Mouse (Mus musculus) brain, embryonic 14.5 days (tissue): ENCODE data around the gene Syne2. TPM values are rescaled to one million over a fixed set of nuclear protein-coding genes. Genes with fewer than 3 reads are reported as not detected.

ENCODE experiments used
- DNase-seq: peaks from one replicate; pipeline ENCODE4 v3.0.0-alpha.2; 2011; ENCODE audit warnings: low read depth
- CTCF ChIP-seq: fragments of 200-500 bp; IDR thresholded peaks from 2 replicates; pipeline ENCODE4 v1.5.1; 2012; ENCODE audit warnings: inconsistent platforms, mild to moderate bottlenecking, moderate library complexity, borderline replicate concordance; ENCODE audit not compliant: insufficient read depth, insufficient read length; ENCODE audit errors: extremely low read depth
- POLR2A ChIP-seq: fragments of 200-500 bp; IDR thresholded peaks from 2 replicates; pipeline ENCODE4 v1.6.1; 2012; ENCODE audit warnings: mild to moderate bottlenecking, inconsistent platforms, borderline replicate concordance; ENCODE audit not compliant: poor library complexity, insufficient read depth, insufficient read length, severe bottlenecking; ENCODE audit errors: extremely low read depth
- polyA plus RNA-seq: library from polyadenylated mRNA; depleted of rRNA; stranded (reverse); fragments of >200 nt; gene quantifications from 2 replicates; pipeline ENCODE4 v1.2.3, GENCODE M21; 2012

The Syne2 gene
- polyA plus RNA-seq, 1 experiment: 72.9 TPM

- TF ChIP-seq POLR2A: no peak
- TF ChIP-seq CTCF: no peak
Observed at GRCm38 (mm10) chr12:75814551-75814950, 3.4 kb upstream of the Syne2 start.

DNA sequence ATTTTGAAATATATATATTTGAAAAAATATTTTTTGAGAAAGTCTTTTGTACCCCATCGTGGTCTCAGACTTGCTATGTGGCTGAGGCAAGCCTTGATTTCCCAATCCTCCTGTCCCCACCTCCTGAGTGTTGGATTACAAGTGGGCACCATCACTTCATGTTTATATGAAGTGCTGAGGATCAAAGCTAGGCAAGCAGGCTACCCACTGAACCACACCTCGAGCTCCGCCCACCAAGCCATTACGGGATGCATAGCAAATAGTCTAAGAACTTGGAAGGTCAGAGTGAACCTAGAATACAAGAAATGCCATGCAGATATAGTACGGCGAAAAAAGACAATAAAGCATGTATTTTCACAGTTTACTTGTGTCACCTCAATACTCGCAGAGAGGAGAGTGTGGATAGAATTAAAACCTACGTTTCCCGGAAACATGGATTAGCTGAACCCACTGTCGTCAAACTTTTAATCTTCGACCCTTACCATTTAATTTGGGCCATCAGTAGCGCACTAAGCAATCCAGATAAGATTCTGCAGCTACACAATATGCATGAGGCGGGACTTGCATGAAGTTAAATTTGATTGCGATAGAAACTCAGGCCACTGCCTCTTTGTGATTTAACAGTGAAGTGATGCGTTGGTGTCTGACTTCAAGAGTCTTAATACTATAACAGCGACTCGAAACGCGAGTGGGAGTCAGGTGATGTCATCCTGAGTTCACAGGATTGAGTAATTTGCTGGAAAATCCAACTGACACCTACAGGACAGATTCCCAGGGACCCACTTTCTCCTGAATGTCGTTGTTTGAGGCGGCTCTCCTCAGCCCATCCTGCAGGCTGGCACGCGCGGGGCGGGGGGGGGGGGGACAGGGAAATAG lies 715 bp upstream of the Syne2 start:
- peak; percentile 32 for DNase-seq
- TF ChIP-seq CTCF (no peak), POLR2A (no peak)

More at GRCm38 (mm10) chr12:75814551-75814950, 3.4 kb upstream of the Syne2 start:
- no peak for DNase-seq

DNA sequence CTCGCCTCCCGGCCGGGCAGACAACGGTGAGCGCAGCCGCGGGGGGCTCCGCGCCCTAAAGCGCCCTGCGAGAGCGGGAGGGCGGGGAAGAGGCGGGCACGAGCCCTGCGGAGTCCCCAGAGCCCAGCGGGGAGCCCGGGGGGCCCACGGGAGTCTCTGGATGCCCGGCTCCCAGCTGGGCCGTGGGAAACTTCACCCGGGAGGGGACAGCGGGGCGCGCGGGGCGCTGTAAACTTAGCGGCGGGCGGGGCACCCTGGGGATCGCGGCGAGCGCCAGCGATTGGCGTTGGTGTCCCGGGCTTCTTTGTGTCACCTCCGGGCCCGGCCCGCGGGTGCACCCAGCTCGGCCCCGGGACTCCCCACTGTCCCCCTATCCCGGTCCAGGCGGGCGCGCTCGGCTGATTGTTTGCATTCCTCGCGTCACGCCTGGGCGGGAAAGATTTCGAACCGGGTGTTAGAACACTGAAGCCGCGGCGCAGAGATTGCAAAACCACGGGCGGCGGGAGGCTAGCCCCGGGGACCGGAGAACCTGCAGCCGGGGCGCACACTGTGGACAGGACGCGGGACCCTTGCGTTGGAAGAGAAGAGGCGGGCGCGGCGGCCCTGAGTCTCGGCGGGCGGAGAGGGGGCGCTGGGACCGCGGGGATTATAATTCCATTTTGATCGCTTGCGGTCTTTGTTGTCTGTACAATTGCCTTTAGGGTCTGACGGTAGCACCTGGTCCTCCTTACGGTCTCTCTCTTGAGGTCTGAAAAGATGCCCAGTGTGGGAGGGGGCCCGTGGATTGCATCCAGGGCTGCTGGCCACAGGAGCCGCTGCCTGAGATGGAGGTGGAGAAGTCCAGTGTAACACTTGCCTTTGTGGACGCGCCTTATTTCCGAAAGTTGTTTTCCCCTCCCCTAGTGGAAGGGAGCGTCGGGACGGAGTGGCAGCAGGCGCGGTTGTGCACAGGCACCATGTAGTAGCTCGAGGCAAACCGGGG lies 810 bp downstream of the Syne2 start:
- TF ChIP-seq CTCF (no peak), POLR2A (no peak)
- DNase-seq: peak; percentile 78

DNA sequence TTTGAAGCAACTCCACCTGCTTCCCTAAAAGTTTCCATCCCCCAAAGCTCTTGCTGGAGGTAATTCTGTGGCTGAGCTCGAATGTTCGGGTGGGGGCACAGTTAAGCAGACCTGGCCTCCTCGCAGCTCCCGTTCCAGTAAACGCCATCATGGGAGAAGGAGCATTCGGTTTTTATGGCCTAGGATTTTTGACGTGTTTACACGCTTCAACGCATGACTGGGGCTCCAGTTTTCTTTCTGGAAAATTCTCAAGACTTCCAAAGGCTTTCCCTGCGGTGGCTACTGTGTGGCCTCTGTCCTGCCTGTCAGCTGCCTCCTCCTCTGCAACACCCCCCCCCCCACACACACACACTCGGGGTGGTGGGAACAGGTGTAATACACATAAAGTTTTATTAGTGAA lies 1.5 kb downstream of the Syne2 start:
- DNase-seq: no peak
- TF ChIP-seq CTCF: no peak

DNA sequence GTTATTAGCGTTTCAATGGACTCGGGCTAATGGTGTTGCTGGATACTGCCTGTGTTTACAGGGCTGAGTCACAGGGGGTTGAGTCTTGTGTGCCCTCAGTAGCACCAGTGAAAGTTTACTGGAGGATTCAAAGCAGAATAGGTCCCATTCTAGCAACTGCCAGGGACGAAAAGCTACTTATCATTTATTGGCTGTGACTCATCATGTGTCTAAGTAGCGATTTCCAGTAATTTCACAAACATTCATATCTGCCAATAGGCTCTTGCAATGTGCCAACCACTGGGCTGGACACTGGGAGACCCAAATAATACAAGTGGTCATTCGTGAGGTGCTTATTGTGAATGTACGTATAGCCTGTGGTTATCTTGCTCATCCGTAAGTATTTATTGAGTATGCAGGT lies 2.3 kb downstream of the Syne2 start:
- no peak for DNase-seq
- TF ChIP-seq CTCF (no peak), POLR2A (no peak)

GRCm38 (mm10) chr12:75822122-75822521 lies 4.2 kb downstream of the Syne2 start:
- DNase-seq: no peak
- TF ChIP-seq POLR2A: no peak

- no peak for TF ChIP-seq CTCF
- TF ChIP-seq POLR2A: no peak
- no peak for DNase-seq
Observed at GRCm38 (mm10) chr12:75823475-75823874, 5.5 kb downstream of the Syne2 start.

DNA sequence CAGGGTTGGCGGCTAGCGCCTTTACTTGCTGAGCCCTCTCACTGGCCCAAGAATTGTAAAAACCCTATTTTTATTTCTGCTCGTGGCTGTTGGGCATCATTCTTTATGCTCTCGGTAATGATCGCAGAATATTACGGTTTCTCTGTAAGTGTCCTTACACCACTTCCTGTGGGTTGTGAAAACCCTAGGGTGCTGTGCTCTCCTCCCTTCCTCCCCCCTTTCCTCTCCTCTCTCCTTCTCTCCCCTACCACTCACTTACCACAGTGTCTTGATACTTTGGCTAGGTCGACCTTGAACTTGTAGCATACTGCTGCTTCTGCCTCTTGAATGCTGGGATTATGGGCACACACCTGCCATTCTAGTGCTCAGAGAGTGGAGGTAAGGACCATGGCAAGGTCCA lies 7.5 kb downstream of the Syne2 start:
- no peak for TF ChIP-seq CTCF
- TF ChIP-seq POLR2A: no peak
- no peak for DNase-seq

DNA sequence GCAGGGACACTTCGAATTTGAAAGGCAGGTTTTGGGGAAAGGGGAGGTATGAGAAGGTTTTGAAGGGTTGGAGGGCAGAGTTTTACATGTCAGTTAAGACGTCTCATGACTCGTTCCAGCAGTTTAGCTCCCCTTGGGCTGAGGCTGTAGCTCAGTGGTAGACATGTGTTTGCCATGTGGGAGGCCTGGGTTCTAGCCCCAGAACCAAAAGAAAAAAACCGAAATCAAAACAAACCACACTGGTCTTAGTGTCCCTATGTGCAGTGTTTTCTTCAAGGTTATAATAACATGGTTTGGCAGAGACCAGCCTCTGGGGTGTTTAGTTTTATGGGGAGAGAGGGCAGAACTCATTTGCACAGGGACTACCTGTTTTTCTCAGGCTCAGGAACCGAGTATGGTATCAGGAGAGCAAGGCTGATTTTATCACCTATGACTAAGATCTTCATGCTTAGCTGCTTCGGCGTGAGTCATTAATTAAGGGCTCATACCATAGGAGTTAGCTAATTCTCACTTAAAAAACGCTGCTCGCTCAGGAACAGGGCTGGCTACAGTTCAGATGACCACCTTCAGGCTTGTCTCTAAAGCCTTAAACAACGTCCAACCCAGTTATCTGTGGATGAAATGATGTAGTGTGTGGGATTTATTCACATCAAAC lies 8.9 kb downstream of the Syne2 start:
- DNase-seq: peak; percentile 16
- no peak for TF ChIP-seq CTCF
- TF ChIP-seq POLR2A: no peak

DNA sequence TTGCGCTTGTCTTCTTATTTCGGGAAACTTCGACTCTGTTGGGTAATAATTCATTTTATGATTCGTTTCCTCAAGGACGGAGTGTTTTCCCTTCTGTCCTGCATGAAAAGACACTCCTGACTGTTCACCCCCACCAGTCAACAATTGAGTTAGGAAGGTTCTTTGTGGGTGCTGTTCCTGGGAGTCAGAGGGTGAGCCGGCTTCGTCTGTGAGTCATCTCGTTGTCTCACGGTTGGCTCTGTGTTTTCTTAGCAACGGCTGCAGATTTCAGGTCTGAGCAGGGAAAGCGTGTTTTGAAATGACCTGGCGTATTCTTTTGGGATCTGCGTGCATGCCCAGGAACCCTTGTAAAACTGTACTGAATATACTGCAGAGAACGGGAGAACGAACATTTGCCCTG lies 9.8 kb downstream of the Syne2 start:
- TF ChIP-seq POLR2A (no peak), CTCF (no peak)
- DNase-seq: no peak

DNA sequence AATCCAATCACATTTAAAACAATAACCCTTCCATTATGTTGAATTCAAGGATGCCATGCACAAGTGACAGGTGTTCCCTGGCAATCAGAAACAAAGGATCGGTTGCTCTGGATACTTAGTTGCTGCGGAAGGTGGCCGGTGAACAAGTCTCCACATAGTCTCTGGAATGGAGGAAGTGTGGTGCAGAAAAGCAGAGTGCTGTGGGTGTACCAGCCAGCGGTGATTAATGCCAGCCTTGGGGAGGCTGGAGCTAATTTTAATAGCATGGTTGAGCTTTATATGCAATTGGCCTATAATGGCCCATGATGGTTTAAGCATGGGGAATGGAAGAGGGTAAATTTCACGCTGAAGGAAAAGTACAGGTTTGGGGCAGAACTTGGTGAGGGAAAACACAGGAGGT lies 11.7 kb downstream of the Syne2 start:
- peak; percentile 1 for DNase-seq
- TF ChIP-seq POLR2A (no peak), CTCF (no peak)
